Mouse (Mus musculus): ENCODE data around the gene Olfr1338. TPM values are rescaled to one million over a fixed set of nuclear protein-coding genes. Genes with fewer than 3 reads are reported as not detected.

Olfr1338 gene
- total and polyA plus RNA-seq, 3 experiments, result not detected

GRCm38 (mm10) chr4:118741881-118742280, 16.7 kb downstream of the Olfr1338 start:
- TF ChIP-seq MAFK (IDR thresholded peaks at IDR 0.05; ENCODE audit: insufficient replicate concordance, low read length) (no peak), POLR2A (IDR thresholded peaks at IDR 0.05; ENCODE audit: low read depth, low read length) (no peak), ELF1 (IDR thresholded peaks at IDR 0.05; ENCODE audit: low read depth, low read length) (no peak), ZKSCAN1 (IDR thresholded peaks at IDR 0.05; ENCODE audit: borderline replicate concordance, low read depth, low read length) (no peak), KAT2A (IDR thresholded peaks at IDR 0.05; ENCODE audit: insufficient replicate concordance, low read length) (no peak), RCOR1 (conservative IDR thresholded peaks at IDR 0.05; ENCODE audit: low read depth, low read length) (no peak), JUN (IDR thresholded peaks at IDR 0.05; ENCODE audit: insufficient read depth, low read depth, low read length) (no peak), SMC3 (IDR thresholded peaks at IDR 0.05; ENCODE audit: low read depth, low read length) (no peak), MXI1 (IDR thresholded peaks at IDR 0.05; ENCODE audit: low read depth, low read length) (no peak), E2F4 (IDR thresholded peaks at IDR 0.05; ENCODE audit: insufficient replicate concordance, low read depth, low read length) (no peak), EP300 (IDR thresholded peaks at IDR 0.05; ENCODE audit: low read length) (no peak), HCFC1 (IDR thresholded peaks at IDR 0.05; ENCODE audit: low read depth, low read length) (no peak), MYC (IDR thresholded peaks at IDR 0.05; ENCODE audit: low read depth, low read length) (no peak), USF1 (IDR thresholded peaks at IDR 0.05; ENCODE audit: low read depth, low read length) (no peak), SIN3A (IDR thresholded peaks at IDR 0.05; ENCODE audit: low read length) (no peak), ZMIZ1 (IDR thresholded peaks at IDR 0.05; ENCODE audit: low read depth, low read length) (no peak), RAD21 (IDR thresholded peaks at IDR 0.05; ENCODE audit: low read depth, low read length) (no peak)
- no peaks in the 10 kb centered on the region for H3K9me3 ChIP-seq (replicated peaks; ENCODE audit: low read length)
- no peaks in the 10 kb centered on the region for H3K79me2 ChIP-seq (replicated peaks; ENCODE audit: control insufficient read depth, extremely low read depth, insufficient read depth, poor library complexity, severe bottlenecking)
- H3K9ac ChIP-seq (ENCODE audit: insufficient read depth, low read depth), result no peak overlapping the region
- no peak overlapping the region for H3K4me2 ChIP-seq (ENCODE audit: insufficient read depth, low read depth, poor library complexity, severe bottlenecking)
- dilution Hi-C loops (cut with MboI; ENCODE audit: extremely low pct_ligation_motif_present, extremely low pct_unique_long_range_greater_than_20kb, low sequenced_read_pairs), result no loop called here
- H3K27ac ChIP-seq (ENCODE audit: insufficient read depth, low read depth), result no peak overlapping the region
- no peak overlapping the region for H3K4me3 ChIP-seq (replicated peaks in 1 of 3; ENCODE audit: low read depth in 2 of 3, low read length in 2 of 3, poor library complexity in 1 of 3)
- in situ Hi-C loops (cut with MboI; ENCODE audit: low pct_ligation_motif_present, low pct_unique_long_range_greater_than_20kb, low sequenced_read_pairs), result no loop called here
- H3K36me3 ChIP-seq (replicated peaks in 1 of 2; ENCODE audit: control insufficient read depth in 1 of 2, insufficient read depth in 1 of 2, low read length in 1 of 2), result no peaks in the 10 kb centered on the region
- peaks cover 47% of the 10 kb centered on the region for H3K27me3 ChIP-seq (replicated peaks)
- DNase-seq (ENCODE audit: extremely low read depth), result no peak
- H3K4me1 ChIP-seq (ENCODE audit: control insufficient read depth in 1 of 2, insufficient read depth in 2 of 2), result no peaks in the 10 kb centered on the region

GRCm38 (mm10) chr4:118740988-118741698, 17.4 kb downstream of the Olfr1338 start:
- Histone ChIP-seq H3K36me3 (replicated peaks in 1 of 2; ENCODE audit: control insufficient read depth in 1 of 2, insufficient read depth in 1 of 2, low read length in 1 of 2) (no peaks in the 10 kb centered on the region), H3K27me3 (replicated peaks) (peaks cover 55% of the 10 kb centered on the region), H3K27ac (ENCODE audit: insufficient read depth, low read depth) (no peak overlapping the region), H3K4me1 (ENCODE audit: control insufficient read depth in 1 of 2, insufficient read depth in 2 of 2) (no peaks in the 10 kb centered on the region), H3K4me2 (ENCODE audit: insufficient read depth, low read depth, poor library complexity, severe bottlenecking) (no peak overlapping the region), H3K9ac (ENCODE audit: insufficient read depth, low read depth) (no peak overlapping the region), H3K9me3 (replicated peaks; ENCODE audit: low read length) (no peaks in the 10 kb centered on the region), H3K79me2 (replicated peaks; ENCODE audit: control insufficient read depth, extremely low read depth, insufficient read depth, poor library complexity, severe bottlenecking) (no peaks in the 10 kb centered on the region), H3K4me3 (replicated peaks in 1 of 3; ENCODE audit: low read depth in 2 of 3, low read length in 2 of 3, poor library complexity in 1 of 3) (no peak overlapping the region)
- TF ChIP-seq ZC3H11A (IDR thresholded peaks at IDR 0.05; ENCODE audit: low read depth, low read length), result no peak
- TF ChIP-seq PAX5 (IDR thresholded peaks at IDR 0.05; ENCODE audit: low read length), result no peak
- no peak for TF ChIP-seq POLR2AphosphoS2 (IDR thresholded peaks at IDR 0.05; ENCODE audit: low read depth, low read length)
- no peak for TF ChIP-seq MEF2A (IDR thresholded peaks at IDR 0.05; ENCODE audit: borderline replicate concordance, low read depth, low read length)
- TF ChIP-seq CTCF (conservative IDR thresholded peaks at IDR 0.05 in 1 of 2, IDR thresholded peaks at IDR 0.05 in 1 of 2; ENCODE audit: low read depth in 2 of 2, low read length in 2 of 2), result no peak
- no peak for TF ChIP-seq NELFE (IDR thresholded peaks at IDR 0.05; ENCODE audit: low read depth, low read length)
- TF ChIP-seq RAD21 (IDR thresholded peaks at IDR 0.05; ENCODE audit: low read depth, low read length), result no peak
- TF ChIP-seq MAFK (IDR thresholded peaks at IDR 0.05; ENCODE audit: insufficient replicate concordance, low read length), result no peak
- dilution Hi-C loops (cut with MboI; ENCODE audit: extremely low pct_ligation_motif_present, extremely low pct_unique_long_range_greater_than_20kb, low sequenced_read_pairs) (no loop called here), in situ Hi-C loops (cut with MboI; ENCODE audit: low pct_ligation_motif_present, low pct_unique_long_range_greater_than_20kb, low sequenced_read_pairs) (no loop called here)
- no peak for DNase-seq (ENCODE audit: extremely low read depth)

Measured in CH12.LX (cell line).